Mouse (Mus musculus) frontal cortex, postnatal 14 days (tissue): Measurements from ENCODE around the gene Lnx1.

Experiments used
- DNase-seq, 2 experiments: peaks; one replicate each; pipeline ENCODE4 v3.0.0; 2022; ENCODE audit warnings: low spot score in 2 of 2

The Lnx1 gene

GRCm38 (mm10) chr5:74702766-74703165, at the start of gene Lnx1:
Gene Lnx1 (minus strand): TSS chr5:74702912.
- DNase-seq = no peak

DNA sequence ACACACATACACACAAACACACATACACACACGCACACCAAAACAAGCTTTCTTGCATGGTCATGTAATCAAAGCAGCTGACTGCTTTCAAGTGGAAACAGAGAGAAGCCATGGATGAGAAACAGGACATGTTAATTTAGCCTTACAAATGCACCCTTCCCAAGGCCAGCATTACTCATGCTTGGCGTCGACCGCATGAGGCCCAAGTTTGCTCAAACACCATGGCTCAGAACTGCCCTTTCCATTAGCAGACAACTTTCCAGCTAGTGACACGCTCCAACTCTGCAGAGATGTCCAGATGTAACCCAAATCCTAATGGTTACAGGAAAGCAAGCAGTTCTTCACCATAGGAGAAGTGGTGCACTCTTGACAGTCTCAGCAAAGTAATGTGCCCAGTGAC, 47.8 kb upstream of the Lnx1 start:
- DNase-seq = no peak

- no peak for DNase-seq
Observed at GRCm38 (mm10) chr5:74747476-74747875, 44.8 kb upstream of the Lnx1 start.

- no peak for DNase-seq
Observed at GRCm38 (mm10) chr5:74740951-74741350, 38.2 kb upstream of the Lnx1 start.

- no peak for DNase-seq
Observed at GRCm38 (mm10) chr5:74739435-74739834, 36.7 kb upstream of the Lnx1 start.

- DNase-seq = no peak
Observed at GRCm38 (mm10) chr5:74738312-74738711, 35.6 kb upstream of the Lnx1 start.

GRCm38 (mm10) chr5:74733885-74734558, 31.3 kb upstream of the Lnx1 start:
- DNase-seq = no peak

DNA sequence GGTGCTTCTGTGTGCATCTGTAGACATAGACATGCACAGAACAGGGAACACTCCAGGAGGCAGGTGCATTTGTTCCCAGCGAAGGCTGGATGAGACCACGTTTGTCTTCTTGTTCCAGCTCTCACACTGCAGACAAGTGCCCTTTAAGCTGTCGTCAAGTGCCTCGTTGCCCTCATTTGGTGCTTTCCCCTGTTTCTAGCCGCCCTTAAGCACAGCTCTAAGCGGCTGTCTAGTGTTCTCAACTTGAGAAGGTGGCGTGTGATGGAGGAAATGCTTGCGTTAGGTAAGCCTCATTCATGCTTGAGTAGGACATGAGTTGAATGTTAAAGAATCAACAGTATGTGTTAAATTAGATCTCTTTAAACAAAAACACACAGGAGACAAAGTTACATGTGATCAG, 29.9 kb upstream of the Lnx1 start:
- no peak for DNase-seq

GRCm38 (mm10) chr5:74730601-74731000, 27.9 kb upstream of the Lnx1 start:
- no peak for DNase-seq

DNA sequence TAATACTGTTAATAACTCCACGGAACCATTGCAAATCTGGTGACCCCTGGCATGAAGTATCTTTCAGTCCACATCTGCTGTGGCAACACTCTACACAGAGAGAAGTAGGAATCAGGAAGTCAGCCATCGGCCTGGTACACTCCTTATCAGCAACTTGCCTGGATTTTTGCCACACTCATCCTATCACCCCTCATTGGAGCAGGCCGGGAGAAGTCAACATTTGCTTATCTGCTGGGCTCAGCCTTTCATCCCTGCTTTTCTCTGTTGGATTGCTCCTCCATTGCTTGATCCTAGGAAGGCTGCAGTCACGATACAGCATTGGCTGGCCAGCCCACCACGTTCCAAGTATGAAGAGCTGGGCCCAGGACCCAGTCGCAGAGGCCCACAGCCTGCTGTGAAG, 26.9 kb upstream of the Lnx1 start:
- no peak for DNase-seq

- no peak for DNase-seq
Observed at GRCm38 (mm10) chr5:74728186-74728585, 25.5 kb upstream of the Lnx1 start.

DNA sequence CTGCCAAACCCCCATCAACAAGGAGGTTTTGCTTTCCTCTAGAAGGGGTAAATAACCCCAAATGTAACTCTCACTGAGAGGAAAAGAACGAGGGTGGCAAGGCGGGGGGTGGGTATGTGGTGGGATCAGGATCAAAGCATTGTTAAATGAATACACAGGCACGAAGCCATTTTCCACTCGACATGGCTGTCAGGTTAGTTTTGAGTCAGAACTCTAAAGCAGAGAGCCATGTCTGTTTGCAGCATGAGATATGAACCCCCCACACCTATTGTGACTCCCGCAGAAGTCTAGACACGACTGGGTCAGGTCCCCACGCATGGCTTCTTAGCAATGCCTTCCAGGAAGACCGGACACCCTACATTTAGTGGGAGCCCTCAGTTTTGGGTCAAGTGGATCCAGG, 24.6 kb upstream of the Lnx1 start:
- no peak for DNase-seq

- no peak for DNase-seq
Observed at GRCm38 (mm10) chr5:74725541-74725940, 22.8 kb upstream of the Lnx1 start.

GRCm38 (mm10) chr5:74721816-74722215, 19.1 kb upstream of the Lnx1 start:
- DNase-seq = no peak

DNA sequence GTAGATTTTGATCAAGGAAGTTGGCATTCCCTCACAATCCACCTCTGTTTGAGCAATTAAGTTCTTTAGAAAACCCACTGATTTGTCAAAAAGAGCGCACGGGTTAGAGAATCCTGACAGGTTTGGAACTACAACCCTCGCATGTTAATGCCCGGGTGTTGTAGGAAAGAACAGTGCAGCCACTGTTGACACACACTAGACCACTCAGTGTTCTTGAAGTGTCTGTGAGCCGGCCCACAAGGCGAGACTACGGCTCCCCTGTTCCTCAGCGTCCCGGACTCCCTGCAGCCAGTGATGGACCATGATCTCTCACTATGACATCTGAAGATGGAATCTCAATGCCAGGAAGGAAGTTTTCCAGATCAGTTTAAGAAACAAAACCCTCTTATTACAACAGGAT, 17.9 kb upstream of the Lnx1 start:
- peak in 1 of 2 experiments; percentile 40 for DNase-seq

DNA sequence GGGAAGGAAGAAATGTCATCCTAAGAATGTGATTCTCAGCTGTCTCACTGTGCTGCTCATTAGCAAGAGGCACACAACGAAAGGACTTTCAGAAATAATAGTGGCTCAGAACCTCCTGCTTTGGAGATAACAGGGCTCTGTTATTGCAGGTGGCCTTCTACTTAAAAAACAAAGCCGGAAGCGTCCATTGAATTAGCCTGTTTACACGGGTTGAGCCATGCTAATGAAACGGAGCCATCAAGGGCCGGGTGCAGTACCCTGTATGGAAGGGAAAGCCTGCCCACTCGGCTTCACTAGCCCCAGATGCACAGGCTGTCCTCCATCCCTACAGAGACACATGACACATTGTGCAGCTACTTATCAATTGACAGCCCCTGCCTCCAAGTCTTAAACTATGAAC, 13.5 kb upstream of the Lnx1 start:
- no peak for DNase-seq

GRCm38 (mm10) chr5:74712811-74713210, 10.1 kb upstream of the Lnx1 start:
- DNase-seq = no peak

DNA sequence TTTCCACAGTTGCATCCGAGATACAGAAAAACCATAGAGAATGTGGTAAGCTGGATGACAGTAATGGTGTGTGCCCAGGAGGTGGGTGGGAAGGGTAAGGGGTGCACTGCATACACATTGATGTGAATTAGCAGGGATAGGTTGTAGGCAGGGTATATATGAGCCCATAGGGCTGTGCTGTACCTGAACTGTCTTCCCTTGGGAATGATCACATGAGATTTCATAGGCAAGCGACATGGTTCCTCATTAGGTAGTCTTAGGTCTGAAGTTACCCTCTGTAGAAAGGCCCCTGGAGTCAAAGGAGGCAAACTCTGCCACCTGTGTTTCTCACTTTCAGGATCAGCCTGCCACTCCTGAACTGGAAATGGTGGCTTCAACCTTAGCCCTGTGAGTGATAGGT, 9.3 kb upstream of the Lnx1 start:
- DNase-seq = no peak

DNA sequence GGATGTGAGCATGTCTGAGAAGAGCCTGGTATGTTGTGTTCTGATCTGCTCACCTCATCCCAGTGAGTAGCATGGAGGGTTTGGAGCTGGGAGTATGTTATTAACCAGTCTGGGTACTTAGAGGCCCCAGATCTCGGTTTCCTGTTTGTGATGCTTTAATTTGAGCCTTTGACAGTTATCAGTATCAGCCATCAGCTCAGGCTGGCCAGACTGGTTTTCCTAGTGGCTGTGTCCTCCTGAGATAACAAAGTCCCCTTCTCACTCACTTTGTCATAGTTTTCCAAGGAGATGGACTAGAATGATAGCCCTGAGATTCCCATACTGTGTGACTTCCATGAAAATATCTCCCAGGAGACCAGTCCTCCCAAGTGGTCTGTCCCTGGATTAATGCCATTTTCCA, 8.3 kb upstream of the Lnx1 start:
- no peak for DNase-seq

- no peak for DNase-seq
Observed at GRCm38 (mm10) chr5:74710181-74710580, 7.5 kb upstream of the Lnx1 start.

- DNase-seq = peak; percentile 24 to 26
Observed at GRCm38 (mm10) chr5:74704460-74704790, 1.7 kb upstream of the Lnx1 start.

- no peak for DNase-seq
Observed at GRCm38 (mm10) chr5:74703741-74704459, 1.2 kb upstream of the Lnx1 start.

DNA sequence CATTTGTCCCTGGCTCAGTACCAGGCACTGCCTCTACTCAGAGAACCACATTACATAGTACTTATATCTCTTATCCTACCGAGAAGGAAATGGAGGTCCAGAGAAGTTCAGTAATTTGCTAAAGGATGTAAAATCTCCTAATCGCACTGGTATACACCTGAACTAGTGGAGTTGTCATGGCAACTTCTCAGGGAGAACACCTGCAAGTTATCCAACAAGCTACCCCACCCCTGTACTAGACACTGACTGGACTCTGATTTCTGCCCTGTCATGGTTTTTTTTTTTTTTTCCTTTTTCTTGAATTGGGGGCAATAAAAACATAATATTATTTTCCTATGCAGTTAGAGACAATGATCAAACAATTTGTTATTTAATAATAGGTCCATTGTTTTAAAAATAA, 1.8 kb downstream of the Lnx1 start:
- no peak for DNase-seq

DNA sequence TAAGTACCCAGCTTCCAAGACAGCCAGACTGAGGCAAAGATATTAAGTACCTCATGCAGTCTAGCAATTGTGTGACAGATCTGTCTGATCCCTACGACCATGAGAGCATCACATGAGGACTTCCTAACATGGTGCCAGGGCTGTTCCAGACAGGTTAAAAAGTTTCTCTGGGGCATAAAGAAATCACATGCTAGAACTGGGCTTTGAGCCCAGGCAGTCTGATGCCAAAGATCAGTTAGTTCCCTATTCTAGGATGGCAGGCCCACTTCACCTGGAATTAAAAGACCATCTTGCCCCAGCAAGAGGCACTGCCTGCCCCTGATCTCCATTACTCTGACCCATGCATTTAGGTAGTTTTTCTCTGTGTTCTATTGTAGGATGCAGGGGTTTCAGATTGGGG, 3.0 kb downstream of the Lnx1 start:
- DNase-seq = no peak
